Mouse (Mus musculus) midbrain, embryonic 11.5 days (tissue): ENCODE measurements at regions not wholly inside any gene's neighbourhood (a gene's known extent, or its start where the extent isn't known, plus 50 kb on each side); places are given as distances from the start of the nearest gene placed in this dataset.

Experiments
- ATAC-seq: fragments of 200-750 bp; cut with Nextera tagmentation; 2 replicates; pipeline ENCODE4 v1.8.0; 2017; ENCODE audit warnings: moderate TSS enrichment, moderate library complexity; ENCODE audit not compliant: low FRiP score
- DNase-seq: peaks from one replicate; pipeline ENCODE4 v3.0.0; 2015; ENCODE audit warnings: low spot score; ENCODE audit errors: missing footprints
- H3K27ac ChIP-seq: fragments of 300-500 bp; sonication (generic); 2 replicates; pipeline ENCODE4 v1.5.1; 2014; ENCODE audit warnings: low read depth, low read length
- H3K27me3 ChIP-seq: fragments of 300-500 bp; sonication (generic); 2 replicates; pipeline ENCODE4 v1.6.1; 2014; ENCODE audit warnings: mild to moderate bottlenecking, low read length, moderate library complexity, mixed read lengths; ENCODE audit not compliant: control insufficient read depth, insufficient read depth
- H3K36me3 ChIP-seq: fragments of 300-500 bp; sonication (generic); 2 replicates; pipeline ENCODE4 v1.6.1; 2014; ENCODE audit warnings: mild to moderate bottlenecking, low read length, moderate library complexity, mixed read lengths; ENCODE audit not compliant: control insufficient read depth, insufficient read depth
- H3K4me1 ChIP-seq: fragments of 300-500 bp; sonication (generic); 2 replicates; pipeline ENCODE4 v1.6.1; 2014; ENCODE audit warnings: low read length; ENCODE audit not compliant: control insufficient read depth, insufficient read depth
- H3K4me2 ChIP-seq: fragments of 300-500 bp; sonication (generic); 2 replicates; pipeline ENCODE4 v1.6.1; 2014; ENCODE audit warnings: mild to moderate bottlenecking, moderate library complexity
- H3K4me3 ChIP-seq: fragments of 300-500 bp; sonication (generic); 2 replicates; pipeline ENCODE4 v1.5.1; 2014; ENCODE audit warnings: low read depth, low read length
- H3K9ac ChIP-seq: fragments of 300-500 bp; sonication (generic); 2 replicates; pipeline ENCODE4 v1.6.1; 2014; ENCODE audit warnings: low read length
- H3K9me3 ChIP-seq: fragments of 300-500 bp; sonication (generic); 2 replicates; pipeline ENCODE4 v1.6.1; 2016; ENCODE audit warnings: low read length; ENCODE audit not compliant: control insufficient read depth
- WGBS: fragments of 180-500 bp; shearing (Covaris S2); extraction: QIAGEN DNeasy Blood & Tissue Kit; methylation state at CpG from one replicate; pipeline ENCODE4 v1.1.7; 2014; 5-methylcytosine and 5-hydroxymethylcytosine counted together

GRCm38 (mm10) chr5:126104883-126105282 lies 573.3 kb downstream of the Tmem132b start:
- ATAC-seq: no peak

GRCm38 (mm10) chr5:126105446-126105845 lies 573.9 kb downstream of the Tmem132b start:
- H3K9me3 ChIP-seq: no peaks in the 10 kb centered on the region
- H3K27ac ChIP-seq: no peak overlapping the region
- H3K27me3 ChIP-seq: no peaks in the 10 kb centered on the region
- no peaks in the 10 kb centered on the region for H3K4me1 ChIP-seq
- WGBS: 94% methylated on average over 1 of the region's 1 CpGs
- H3K36me3 ChIP-seq: no peaks in the 10 kb centered on the region
- no peak overlapping the region for H3K9ac ChIP-seq
- no peak for ATAC-seq
- H3K4me3 ChIP-seq: no peak overlapping the region
- DNase-seq: no peak
- H3K4me2 ChIP-seq: no peak overlapping the region

More at GRCm38 (mm10) chr5:126104883-126105282, 573.3 kb downstream of the Tmem132b start:
- no peaks in the 10 kb centered on the region for H3K36me3 ChIP-seq
- no peaks in the 10 kb centered on the region for H3K4me1 ChIP-seq
- no peaks in the 10 kb centered on the region for H3K9me3 ChIP-seq
- H3K27me3 ChIP-seq: no peaks in the 10 kb centered on the region
- no peak for DNase-seq
- H3K4me3 ChIP-seq: no peak overlapping the region
- H3K27ac ChIP-seq: no peak overlapping the region
- no peak overlapping the region for H3K9ac ChIP-seq
- WGBS: 83% methylated on average over 1 of the region's 1 CpGs
- H3K4me2 ChIP-seq: no peak overlapping the region

DNA sequence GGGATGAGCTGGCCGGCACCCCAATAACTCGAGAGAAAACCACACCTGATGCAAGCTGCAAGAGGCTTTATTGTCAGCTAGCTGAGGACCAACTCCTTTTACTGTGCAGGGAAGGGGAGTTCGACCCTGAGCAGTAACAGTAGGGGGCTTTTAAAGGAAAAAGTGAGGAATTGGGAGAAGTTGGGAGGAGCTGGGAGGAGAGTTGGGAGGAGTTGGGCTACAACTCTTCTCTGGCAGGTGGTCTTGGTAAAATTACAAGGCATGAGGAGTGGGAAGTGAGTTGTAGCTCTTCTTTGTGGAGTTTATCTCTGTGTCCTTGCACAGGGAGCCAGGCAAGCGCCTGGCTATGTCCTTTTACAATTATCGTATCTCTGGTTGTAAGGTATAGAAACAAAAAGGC lies 575.4 kb downstream of the Tmem132b start:
- no peaks in the 10 kb centered on the region for H3K9me3 ChIP-seq
- no peak overlapping the region for H3K4me2 ChIP-seq
- no peak overlapping the region for H3K4me3 ChIP-seq
- no peaks in the 10 kb centered on the region for H3K4me1 ChIP-seq
- WGBS: 92% methylated on average over 5 of the region's 5 CpGs
- no peaks in the 10 kb centered on the region for H3K36me3 ChIP-seq
- no peaks in the 10 kb centered on the region for H3K27me3 ChIP-seq
- H3K9ac ChIP-seq: no peak overlapping the region
- DNase-seq (no peak), ATAC-seq (no peak)
- no peak overlapping the region for H3K27ac ChIP-seq

- Histone ChIP-seq H3K9ac (no peak overlapping the region), H3K4me3 (no peak overlapping the region), H3K4me2 (no peak overlapping the region), H3K9me3 (no peaks in the 10 kb centered on the region), H3K27me3 (no peaks in the 10 kb centered on the region), H3K27ac (no peak overlapping the region), H3K4me1 (no peaks in the 10 kb centered on the region), H3K36me3 (no peaks in the 10 kb centered on the region)
- ATAC-seq (no peak), DNase-seq (no peak)
- 73% methylated on average over 3 of the region's 3 CpGs for WGBS
These were observed 577.3 kb downstream of the Tmem132b start for GRCm38 (mm10) chr5:126108837-126109236.

DNA sequence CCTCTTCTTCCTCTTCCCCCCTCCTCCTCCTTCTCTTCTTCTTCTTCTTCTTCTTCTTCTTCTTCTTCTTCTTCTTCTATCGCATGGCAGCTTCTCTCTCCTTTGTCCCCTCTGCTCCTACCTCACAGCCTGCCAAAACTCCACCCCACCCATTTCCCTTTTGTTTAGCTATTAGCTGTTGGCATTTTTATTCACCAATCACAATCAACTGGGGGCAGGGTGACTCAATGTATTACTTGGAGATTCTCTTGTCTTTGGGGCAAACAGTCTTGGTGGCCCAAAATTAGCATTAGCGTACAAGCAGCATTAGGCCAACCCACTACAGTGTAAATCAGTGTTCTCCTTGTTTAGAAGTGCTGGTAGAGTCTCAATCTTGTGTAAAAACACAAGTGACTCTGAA lies 585.7 kb downstream of the Tmem132b start:
- Histone ChIP-seq H3K36me3 (no peaks in the 10 kb centered on the region), H3K9me3 (no peaks in the 10 kb centered on the region), H3K27me3 (no peaks in the 10 kb centered on the region), H3K4me1 (no peaks in the 10 kb centered on the region), H3K27ac (no peak overlapping the region), H3K4me2 (no peak overlapping the region), H3K4me3 (no peak overlapping the region), H3K9ac (no peak overlapping the region)
- WGBS: 94% methylated on average over 2 of the region's 2 CpGs
- ATAC-seq (no peak), DNase-seq (no peak)

DNA sequence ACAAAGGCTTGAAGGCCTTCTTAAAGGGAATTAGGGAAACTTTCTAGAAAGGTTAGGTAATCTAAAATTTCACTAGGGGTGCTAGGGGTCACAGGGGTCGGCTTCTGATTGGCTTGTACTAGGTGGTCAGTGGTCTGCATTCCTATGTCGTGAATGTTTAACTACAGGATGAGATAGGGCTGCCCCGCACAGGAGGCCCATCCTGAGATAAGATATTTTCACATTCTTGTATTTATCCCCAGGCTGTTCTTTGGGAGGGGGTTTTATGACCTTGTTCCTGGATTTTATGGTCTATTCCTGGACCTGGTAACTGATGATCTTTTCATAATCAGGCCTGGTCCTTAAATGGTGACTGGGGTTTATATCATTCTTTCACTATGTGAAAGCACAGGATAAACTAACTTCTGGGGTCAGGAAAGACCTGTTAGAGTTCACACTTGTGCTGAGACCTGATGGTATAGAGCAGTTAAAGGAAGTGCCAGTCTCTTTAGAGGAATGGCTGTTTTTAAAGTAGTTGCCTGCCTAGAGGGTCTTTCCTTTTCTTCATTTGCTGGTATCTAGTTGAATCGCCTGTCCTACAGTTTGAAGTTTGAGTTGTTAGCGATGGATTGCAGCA lies 586.4 kb downstream of the Tmem132b start:
- 82% methylated on average over 5 of the region's 5 CpGs for WGBS
- H3K36me3 ChIP-seq: no peaks in the 10 kb centered on the region
- no peaks in the 10 kb centered on the region for H3K9me3 ChIP-seq
- H3K4me1 ChIP-seq: no peaks in the 10 kb centered on the region
- no peak overlapping the region for H3K4me3 ChIP-seq
- ATAC-seq (no peak), DNase-seq (no peak)
- H3K4me2 ChIP-seq: no peak overlapping the region
- H3K27me3 ChIP-seq: no peaks in the 10 kb centered on the region
- no peak overlapping the region for H3K9ac ChIP-seq
- H3K27ac ChIP-seq: no peak overlapping the region

GRCm38 (mm10) chr5:126118731-126119130 lies 587.2 kb downstream of the Tmem132b start:
- Histone ChIP-seq H3K36me3 (no peaks in the 10 kb centered on the region), H3K9me3 (no peaks in the 10 kb centered on the region), H3K9ac (no peak overlapping the region), H3K4me3 (no peak overlapping the region), H3K27ac (no peak overlapping the region), H3K27me3 (no peaks in the 10 kb centered on the region), H3K4me1 (no peaks in the 10 kb centered on the region), H3K4me2 (no peak overlapping the region)
- DNase-seq (no peak), ATAC-seq (no peak)
- WGBS: 81% methylated on average over 3 of the region's 3 CpGs

- H3K4me1 ChIP-seq: no peaks in the 10 kb centered on the region
- H3K4me2 ChIP-seq: no peak overlapping the region
- H3K9me3 ChIP-seq: no peaks in the 10 kb centered on the region
- 59% methylated on average over 9 of the region's 9 CpGs for WGBS
- H3K9ac ChIP-seq: no peak overlapping the region
- H3K27me3 ChIP-seq: no peaks in the 10 kb centered on the region
- DNase-seq (no peak), ATAC-seq (no peak)
- no peaks in the 10 kb centered on the region for H3K36me3 ChIP-seq
- H3K27ac ChIP-seq: no peak overlapping the region
- H3K4me3 ChIP-seq: no peak overlapping the region
These were observed 591.6 kb downstream of the Tmem132b start for GRCm38 (mm10) chr5:126123216-126123615.

GRCm38 (mm10) chr5:126127486-126127885 lies 595.9 kb downstream of the Tmem132b start:
- no peaks in the 10 kb centered on the region for H3K36me3 ChIP-seq
- WGBS: 61% methylated on average over 6 of the region's 6 CpGs
- no peaks in the 10 kb centered on the region for H3K27me3 ChIP-seq
- no peak for ATAC-seq
- no peak overlapping the region for H3K4me3 ChIP-seq
- no peak overlapping the region for H3K27ac ChIP-seq
- no peaks in the 10 kb centered on the region for H3K9me3 ChIP-seq
- H3K4me2 ChIP-seq: no peak overlapping the region
- H3K4me1 ChIP-seq: no peaks in the 10 kb centered on the region
- H3K9ac ChIP-seq: no peak overlapping the region
- no peak for DNase-seq
